Mouse (Mus musculus): ENCODE data around the gene Stim1.
"Not testable (repeated sequence)": the region's sequence is repeated elsewhere in the genome, so short reads cannot be mapped to it uniquely, and the experiment has no call there.

The Stim1 gene

DNA sequence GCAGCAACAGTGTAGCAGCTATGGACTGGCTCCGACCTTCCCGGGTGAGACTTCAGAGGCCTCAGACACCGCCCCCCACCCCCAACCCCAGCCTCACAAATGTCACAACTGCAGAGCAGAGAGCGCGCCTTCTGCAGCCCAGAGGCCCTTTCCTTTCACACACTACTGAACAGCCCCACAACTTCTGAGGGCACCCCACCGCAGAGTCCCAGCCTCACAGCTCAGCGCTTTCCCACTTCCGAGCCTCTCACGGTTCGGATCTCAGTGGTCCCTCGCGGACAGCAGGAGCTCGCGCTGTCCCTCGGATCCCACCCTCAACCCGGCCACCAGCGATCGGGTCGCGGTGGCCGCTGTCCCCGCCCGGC lies 18.1 kb upstream of the Stim1 start:
- DNase-seq (ENCODE audit: low read depth, low spot score) = no peak

GRCm38 (mm10) chr7:102249896-102250630 lies 17.5 kb upstream of the Stim1 start:
- peak; percentile 45 for DNase-seq (ENCODE audit: low read depth, low spot score)

GRCm38 (mm10) chr7:102250631-102251214 lies 16.9 kb upstream of the Stim1 start:
- DNase-seq (ENCODE audit: low read depth, low spot score) = peak; percentile 58

- DNase-seq (ENCODE audit: low read depth, low spot score) = no peak
These were observed 14.0 kb upstream of the Stim1 start for GRCm38 (mm10) chr7:102253631-102254030.

DNA sequence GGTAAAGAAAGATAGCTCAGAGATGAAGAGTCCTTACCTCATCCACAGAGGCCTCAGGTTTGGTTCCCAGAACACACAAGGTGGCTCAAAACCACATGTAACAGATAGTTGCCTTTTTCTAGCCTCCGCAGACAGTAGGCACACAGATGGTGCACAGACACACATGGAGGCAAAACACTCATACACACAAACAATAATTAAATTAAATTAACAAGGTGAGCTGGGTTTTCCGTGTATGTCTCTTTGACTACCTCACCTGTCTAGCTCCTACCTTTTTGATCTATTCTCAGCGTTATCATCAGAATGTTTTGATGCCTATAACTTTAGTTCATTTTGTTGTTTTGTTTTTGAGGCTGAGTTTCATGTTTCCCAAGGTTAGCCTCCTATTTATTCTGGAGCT lies 11.7 kb upstream of the Stim1 start, which contains the start of gene Rhog:
Gene Rhog, minus strand, starts transcription at position 101 of the 400 bp plus-strand sequence.
- DNase-seq (ENCODE audit: low read depth, low spot score) = no peak

DNA sequence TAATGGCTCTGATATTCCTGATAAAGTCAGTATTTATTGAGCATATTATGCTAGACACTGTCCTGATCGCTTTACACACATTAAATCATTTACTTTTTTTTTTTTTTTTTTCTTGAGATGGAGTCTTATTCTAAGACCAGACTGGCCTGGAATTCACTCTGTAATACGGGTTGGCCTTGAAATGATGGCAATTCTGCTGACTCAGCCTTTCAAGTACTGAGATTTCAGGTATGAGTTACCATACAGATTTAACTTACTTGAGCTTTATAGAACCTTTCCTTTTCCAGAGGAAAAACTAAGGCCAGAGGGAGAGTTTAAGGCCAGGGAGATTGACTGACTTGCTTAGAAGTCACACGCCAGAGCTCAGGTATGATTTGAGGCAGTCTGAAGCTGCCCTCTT lies 11.0 kb upstream of the Stim1 start:
- DNase-seq (ENCODE audit: low read depth, low spot score) = no peak

DNA sequence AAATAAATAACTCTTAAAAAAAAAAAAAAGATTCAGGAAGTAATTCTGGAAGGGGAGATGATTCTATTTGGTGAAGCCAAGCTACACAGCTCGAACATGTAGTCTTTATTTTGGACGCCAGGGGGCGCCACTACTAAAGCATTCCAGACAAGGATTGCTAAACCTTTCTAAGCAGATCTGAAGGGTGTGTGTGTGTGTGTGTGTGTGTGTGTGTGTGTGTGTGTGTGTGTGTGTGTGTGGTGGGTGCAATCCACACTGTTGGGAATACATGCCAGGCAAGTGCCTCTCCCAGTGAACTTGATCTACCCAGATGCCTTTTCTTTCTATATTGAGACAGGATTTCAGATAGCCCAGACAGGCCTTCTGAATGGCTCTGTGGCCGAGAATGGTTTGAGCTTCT lies 9.4 kb upstream of the Stim1 start:
- no peak for DNase-seq (ENCODE audit: low read depth, low spot score)

DNA sequence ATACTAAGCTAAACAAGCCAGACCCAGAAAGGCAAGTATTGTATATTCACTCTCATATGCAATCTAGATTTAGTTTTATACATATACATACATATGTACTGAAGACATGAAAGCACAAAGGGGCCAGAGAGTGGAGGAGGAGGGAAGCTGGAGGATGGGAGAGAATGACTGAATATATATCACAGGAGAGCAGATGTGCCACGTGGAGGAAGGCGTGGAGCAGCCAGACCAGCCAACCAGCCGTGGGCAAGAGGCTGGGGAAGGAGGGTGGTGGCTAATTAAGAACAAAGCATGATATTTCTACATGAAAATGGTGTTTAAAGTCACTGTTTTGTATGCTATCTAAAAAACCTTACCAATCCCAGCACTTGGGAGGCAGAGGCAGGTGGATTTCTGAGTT lies 8.9 kb upstream of the Stim1 start:
- no peak for DNase-seq (ENCODE audit: low read depth, low spot score)

DNA sequence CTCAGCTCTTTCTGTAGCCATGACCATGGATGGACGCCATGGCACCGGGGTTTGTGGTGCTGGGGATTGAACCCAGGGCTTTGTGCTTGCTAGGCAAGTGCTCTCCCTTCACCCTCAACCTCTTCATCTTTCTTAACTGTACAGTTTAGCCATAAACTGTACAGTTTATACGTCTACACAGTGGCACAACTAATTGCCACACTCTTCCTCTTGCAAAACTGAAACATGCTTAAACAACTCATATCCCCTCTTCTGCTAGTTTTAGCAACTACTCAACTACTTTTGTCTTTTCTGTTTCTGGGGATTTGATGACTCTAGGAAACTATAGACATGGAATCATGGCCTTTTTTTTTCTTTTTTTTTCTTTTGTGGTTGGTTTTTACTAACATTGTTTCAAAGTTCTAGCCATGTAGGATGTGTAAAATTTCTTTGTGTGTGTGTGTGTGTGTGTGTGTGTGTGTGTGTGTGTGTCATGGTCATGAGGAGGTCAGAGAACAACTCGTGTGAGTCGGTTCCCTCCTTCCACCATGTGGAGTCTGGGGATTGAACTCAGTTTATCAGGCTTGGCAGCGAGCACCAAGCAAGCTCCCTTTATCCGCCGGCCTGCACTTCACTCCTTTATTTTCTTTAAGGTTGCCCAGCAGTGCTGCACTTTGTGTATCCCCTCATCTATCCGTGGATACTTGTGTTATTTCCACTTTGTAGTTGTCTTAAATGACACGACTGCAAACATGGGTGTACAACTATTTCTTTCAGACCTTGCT lies 7.7 kb upstream of the Stim1 start:
- no peak for DNase-seq (ENCODE audit: low read depth, low spot score)

- DNase-seq (ENCODE audit: low read depth, low spot score) = no peak
These were observed 7.1 kb upstream of the Stim1 start for GRCm38 (mm10) chr7:102260518-102260917.

DNA sequence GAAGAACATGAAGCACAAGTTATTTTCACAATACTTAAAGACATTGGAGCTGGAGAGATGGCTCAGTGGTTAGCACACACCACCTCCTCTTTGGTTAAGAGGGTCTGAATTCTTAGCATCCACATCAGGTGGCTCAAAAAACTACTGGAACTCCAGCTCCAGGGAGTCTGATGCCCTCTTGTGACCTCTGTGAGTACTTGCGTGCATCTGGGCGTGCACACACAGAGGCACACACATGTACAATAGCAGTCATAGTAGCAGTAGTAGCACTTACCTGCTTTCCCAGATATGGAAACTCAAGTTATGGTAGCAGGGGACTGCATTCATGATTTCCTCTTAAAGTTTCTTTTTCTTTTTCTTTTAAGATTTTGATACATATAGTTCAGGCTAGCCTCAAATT lies 4.6 kb upstream of the Stim1 start:
- DNase-seq (ENCODE audit: low read depth, low spot score) = no peak

GRCm38 (mm10) chr7:102266021-102266400 lies 1.6 kb upstream of the Stim1 start:
- DNase-seq (ENCODE audit: low read depth, low spot score) = not testable (repeated sequence)

- DNase-seq (ENCODE audit: low read depth, low spot score) = no peak
These were observed 1.1 kb upstream of the Stim1 start for GRCm38 (mm10) chr7:102266401-102267042.

DNA sequence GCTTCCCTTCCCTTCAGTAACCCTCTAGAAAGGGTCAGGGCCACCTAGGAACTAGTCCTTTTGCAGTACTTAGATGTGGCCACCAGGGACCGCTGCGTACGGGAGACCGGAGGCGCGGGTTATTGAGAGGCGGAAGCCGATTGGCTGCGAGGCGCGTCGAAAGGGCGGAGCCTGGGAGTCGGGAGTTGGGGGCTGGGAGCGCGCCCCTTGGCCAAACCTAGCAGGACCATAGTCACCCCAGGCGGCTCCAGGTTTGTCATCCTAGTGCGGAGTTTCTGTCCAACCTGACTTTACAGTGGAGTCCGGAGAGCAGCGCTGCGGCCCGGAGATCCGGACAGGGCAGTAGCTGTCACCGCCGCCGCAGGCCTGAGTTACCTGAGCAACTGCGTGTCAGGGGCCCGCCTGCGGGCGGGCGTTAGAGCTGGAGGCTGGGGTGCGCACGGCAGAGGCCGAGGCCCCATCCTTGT lies 460 bp upstream of the Stim1 start:
- peak; percentile 86 for DNase-seq (ENCODE audit: low read depth, low spot score)

DNA sequence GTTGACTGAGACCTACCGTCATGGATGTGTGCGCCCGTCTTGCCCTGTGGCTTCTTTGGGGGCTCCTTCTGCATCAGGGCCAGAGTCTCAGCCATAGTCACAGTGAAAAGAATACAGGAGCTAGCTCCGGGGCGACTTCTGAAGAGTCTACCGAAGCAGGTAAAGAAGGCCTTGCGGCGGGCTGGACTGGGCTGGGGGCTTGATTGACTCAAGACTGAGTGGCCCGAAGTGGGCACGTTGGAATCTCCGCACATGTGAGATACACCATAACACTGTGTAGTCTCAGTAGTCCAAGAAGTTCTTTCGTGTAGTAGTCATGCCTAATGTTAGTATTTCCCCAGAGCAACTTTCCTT lies 766 bp downstream of the Stim1 start:
- no peak for DNase-seq (ENCODE audit: low read depth, low spot score)

DNA sequence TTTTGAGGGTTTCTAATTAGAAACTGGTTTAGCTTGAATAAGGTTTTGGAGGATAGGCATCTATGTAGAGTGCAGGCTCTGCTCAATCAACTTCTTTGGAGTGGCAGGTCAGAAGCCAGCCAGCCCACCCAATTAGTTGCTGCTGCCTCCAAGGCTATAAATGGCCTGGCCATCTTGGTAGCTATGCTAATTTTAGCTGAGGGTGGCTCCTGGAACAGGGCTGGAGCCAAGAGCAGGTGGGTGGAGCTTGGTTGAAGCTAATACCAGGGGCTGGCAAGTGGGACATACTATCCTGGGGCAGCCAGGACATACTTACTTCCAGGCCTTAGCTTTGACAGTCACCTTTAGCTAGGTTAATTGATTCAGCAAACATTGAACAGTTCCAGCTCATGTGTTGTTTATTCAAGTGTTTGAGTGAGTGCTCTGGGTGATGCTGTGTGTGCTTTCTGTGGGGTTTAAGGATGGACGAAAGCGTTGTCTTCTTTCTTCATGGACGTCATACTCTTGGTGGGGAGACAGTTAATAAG lies 4.9 kb downstream of the Stim1 start:
- DNase-seq (ENCODE audit: low read depth, low spot score) = no peak

DNA sequence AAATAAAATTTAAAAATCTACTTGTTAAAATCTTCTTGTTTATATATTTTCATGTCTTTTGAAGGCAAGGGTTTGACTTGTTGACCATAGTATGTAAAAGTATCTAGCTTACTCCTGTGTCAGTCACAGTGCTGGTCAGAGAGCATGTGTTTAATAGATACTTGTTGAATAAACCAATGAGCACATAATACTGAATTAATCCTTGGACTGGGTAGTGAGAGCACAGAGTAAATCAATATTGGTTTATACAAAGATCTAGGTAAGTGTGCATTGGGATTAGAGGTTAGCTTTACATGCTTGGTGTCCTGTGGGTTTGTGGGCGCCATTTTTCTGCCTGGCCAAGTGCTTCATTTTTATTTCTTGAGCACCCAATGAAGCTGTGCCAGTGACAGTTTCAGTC lies 13.8 kb downstream of the Stim1 start:
- no peak for DNase-seq (ENCODE audit: low read depth, low spot score)

DNA sequence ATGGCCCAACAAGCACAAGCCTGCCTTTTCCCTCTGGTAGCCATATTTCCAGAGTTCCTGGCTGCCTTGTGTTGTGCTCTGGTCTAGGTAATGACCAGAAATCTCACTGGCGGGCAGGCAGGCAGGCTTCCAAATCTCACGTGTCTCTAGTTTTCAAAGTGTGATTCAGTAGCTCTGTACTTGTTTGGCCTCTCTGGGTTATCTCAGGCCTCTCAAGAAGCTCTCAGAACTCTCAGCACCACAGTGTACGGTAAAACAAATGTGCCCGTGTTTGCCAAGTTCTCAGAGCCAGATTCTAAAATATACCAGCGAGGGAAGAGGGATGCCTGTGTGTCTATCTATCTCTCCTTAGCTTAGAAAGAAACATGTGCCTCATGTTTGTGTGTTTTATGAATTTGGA lies 14.7 kb downstream of the Stim1 start:
- no peak for DNase-seq (ENCODE audit: low read depth, low spot score)

DNA sequence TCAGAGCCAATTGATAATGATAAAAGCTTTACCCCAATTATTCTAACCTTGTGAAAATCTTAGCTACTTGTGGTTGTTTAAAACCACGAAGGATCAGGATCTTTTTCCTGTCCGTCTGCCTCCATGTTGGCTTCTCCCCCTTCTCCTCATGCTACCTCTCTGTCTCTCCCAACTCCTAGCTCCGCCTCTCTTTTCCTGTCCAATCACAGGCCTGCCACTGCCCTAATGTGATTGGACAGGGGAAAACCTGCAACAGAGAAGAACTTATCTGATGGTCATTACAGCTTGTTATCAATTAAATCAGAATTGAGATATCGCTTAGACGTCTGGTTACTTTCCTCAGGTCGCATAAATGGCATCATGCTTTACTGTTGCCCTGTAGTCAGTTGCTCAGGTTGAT lies 21.9 kb downstream of the Stim1 start:
- DNase-seq (ENCODE audit: low read depth, low spot score) = no peak

DNA sequence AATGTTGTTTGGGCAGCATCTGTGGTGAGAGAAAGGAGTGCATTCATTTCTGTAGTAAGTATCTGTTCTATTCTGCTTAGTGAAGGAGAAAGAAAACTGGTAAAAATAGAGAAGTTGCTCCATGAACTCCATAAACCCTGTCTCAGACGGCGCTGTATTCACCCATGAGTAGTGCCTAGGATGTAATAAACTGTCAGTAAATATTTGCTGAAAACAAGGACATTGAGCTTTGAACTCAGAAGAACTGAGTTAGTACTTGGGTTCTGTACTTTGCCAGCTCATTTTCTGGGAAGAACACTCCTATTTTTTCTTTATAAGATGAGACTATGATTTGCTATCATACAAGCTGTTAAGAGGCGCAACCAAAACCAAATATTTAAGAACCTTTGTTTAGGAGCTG lies 24.6 kb downstream of the Stim1 start:
- DNase-seq (ENCODE audit: low read depth, low spot score) = no peak

DNA sequence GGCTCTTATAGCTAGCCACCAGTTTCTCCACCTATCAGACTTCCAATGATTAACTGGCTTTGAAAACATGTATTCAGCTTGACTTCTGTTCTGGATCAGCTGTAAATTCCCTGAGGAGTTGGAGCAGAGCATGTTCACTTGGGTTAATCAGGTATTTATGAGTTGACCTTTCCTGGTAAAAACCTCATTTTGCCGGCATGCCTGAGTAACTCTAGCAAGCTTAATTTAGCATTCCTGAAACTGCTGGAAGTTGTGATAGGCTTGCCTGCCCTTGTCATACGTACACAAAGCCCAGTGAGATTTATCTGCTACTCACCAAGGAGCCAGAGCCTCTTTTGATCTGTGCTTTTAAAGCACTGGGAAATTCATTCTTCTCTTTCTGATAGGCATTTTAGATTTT lies 25.6 kb downstream of the Stim1 start:
- DNase-seq (ENCODE audit: low read depth, low spot score) = no peak

DNA sequence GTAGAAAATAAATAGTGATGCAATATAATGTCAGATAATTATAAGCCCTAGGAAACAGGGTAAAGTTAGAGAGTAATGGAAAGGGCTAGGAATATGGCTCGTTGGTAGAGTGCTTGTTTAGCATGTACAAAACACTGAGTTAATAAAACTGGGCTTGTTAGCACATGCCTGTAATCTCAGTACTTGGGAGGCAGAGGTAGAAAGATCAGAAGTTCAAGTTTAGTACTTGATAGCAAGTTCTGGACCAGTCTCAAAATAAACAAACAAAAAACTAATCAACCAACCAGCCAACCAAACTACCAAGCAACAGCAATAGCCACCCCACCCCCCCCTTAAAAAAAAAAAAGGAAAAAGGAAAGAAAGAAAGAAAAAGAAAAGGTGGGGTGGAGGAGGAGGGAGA lies 33.2 kb downstream of the Stim1 start:
- no peak for DNase-seq (ENCODE audit: low read depth, low spot score)

Measured in telencephalon, adult 2 months (tissue).